Mouse (Mus musculus) liver, embryonic 14.5 days (tissue): ENCODE measurements around the gene Ccdc92b.

Experiments
- CTCF ChIP-seq: IDR thresholded peaks from 2 replicates; pipeline ENCODE4 v1.5.1; 2016; ENCODE audit warnings: antibody characterized with exemption, low read depth, control low read depth
- EP300 ChIP-seq: IDR thresholded peaks from 2 replicates; pipeline ENCODE4 v1.6.1; 2016; ENCODE audit warnings: antibody characterized with exemption, low read depth

DNA sequence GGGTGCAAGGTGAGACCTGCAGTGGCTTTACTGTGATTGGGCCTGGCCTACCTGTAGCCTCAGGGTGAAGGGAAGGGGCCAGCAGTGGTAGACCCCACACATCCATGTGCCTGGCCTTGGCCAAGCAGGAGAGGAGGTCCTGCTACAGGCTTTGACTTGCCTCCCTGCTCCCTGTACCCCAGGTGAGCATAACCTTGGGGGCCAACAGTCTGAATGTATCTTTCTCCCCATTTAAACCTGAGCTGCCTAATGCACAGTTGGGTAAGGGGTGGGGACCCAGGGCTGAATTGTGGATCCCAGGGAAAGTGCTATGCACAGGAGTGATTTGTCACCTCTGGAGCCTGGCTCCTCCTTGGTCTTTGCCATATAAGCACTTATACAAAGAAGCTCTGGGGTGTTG is 50.7 kb downstream of the Ccdc92b start:
- no peak for TF ChIP-seq CTCF
- no peak for TF ChIP-seq EP300
